Mouse (Mus musculus) small intestine, adult 10 weeks (tissue): Measurements from ENCODE around the gene Sf3b3. TPM values are rescaled to one million over a fixed set of nuclear protein-coding genes. Genes with fewer than 3 reads are reported as not detected.

Experiments
- polyA plus RNA-seq: library from polyadenylated mRNA; stranded (reverse); fragments of 350-450 nt; fragmentation: Illumina TruSeq; extraction: RNeasy Lipid Tissue Mini Kit (QIAGEN cat#74804); gene quantifications from one replicate; pipeline ENCODE4 v1.2.3, GENCODE M21; 2014; ENCODE audit warnings: low replicate concordance

Sf3b3 gene
- 14.6 TPM for polyA plus RNA-seq

GRCm38 (mm10) chr8:110846405-110847170 lies at the start of gene Sf3b3, which contains the start of gene Cog4:
Gene Sf3b3 (minus strand): TSS chr8:110846787.
Gene Cog4 (plus strand): TSS chr8:110846600.

GRCm38 (mm10) chr8:110805669-110806068 lies 40.9 kb downstream of the Sf3b3 start, which contains the start of gene Il34:
Gene Il34 (minus strand): TSS chr8:110805924.

Other genes with a start within 250 kb of the Sf3b3 start
- 1.2 TPM for gene Vac14, start 228.2 kb downstream of the Sf3b3 start, polyA plus RNA-seq
- gene Mtss1l, start 125.3 kb downstream of the Sf3b3 start, polyA plus RNA-seq: 0.71 TPM
- gene Il34, start 40.9 kb downstream of the Sf3b3 start, polyA plus RNA-seq: 0.30 TPM
- 7.0 TPM for gene Cog4, start 187 bp downstream of the Sf3b3 start, polyA plus RNA-seq
- 2.1 TPM for gene Fuk, start 55.7 kb upstream of the Sf3b3 start, polyA plus RNA-seq
- 1.3 TPM for gene St3gal2, start 73.1 kb upstream of the Sf3b3 start, polyA plus RNA-seq
- gene Ddx19a, start 151.0 kb upstream of the Sf3b3 start, polyA plus RNA-seq: 9.3 TPM
- gene Ddx19b, start 185.0 kb upstream of the Sf3b3 start, polyA plus RNA-seq: 8.7 TPM
- gene Aars, start 186.4 kb upstream of the Sf3b3 start, polyA plus RNA-seq: 3.2 TPM
- 3.2 TPM for gene Exosc6, start 209.6 kb upstream of the Sf3b3 start, polyA plus RNA-seq
- gene Clec18a, start 245.6 kb upstream of the Sf3b3 start, polyA plus RNA-seq: not detected
- gene Pdpr, start 247.8 kb upstream of the Sf3b3 start, polyA plus RNA-seq: 13.8 TPM